ENCODE assay signal across 28 mouse cellular contexts in the genomic region with DNA sequence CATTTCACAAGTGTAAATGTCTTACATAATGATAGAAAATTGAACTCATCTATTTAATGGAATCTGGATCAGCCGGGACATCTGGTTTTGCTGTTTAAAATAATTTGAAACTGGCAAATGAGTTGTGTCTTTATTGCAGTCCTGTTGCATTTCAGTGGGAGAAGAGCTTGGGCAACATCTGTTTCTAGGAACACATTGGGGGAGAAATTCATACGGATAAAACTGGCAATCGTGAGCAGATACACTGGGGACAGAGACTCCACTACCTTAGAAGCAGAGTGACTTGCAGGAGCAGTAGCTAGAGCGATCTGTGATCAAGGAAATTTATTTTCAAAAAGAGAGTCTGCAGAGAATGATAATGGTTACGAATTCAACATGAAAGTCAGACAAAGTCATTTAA. TPM values are rescaled to one million over a fixed set of nuclear protein-coding genes. Genes with fewer than 3 reads are reported as not detected.
DNase-seq lines count a peak whose midpoint lies in the region; ATAC-seq lines count a peak whose summit lies in the region.
"Had no signal": no experiment of that assay in that cellular context is flagged by ENCODE, and none has a peak within 500 bp of the region (broad histone marks: within the 10 kb centered on the region; RNA-seq: fewer than 3 reads in every experiment).

No protein-coding gene starts in this region.

- H3K9ac ChIP-seq in embryonic facial prominence, embryonic 11.5 days (replicated peaks; ENCODE audit: low read length), result no peak overlapping the region
- H3K9ac ChIP-seq: embryonic facial prominence, embryonic 12.5 days; embryonic facial prominence, embryonic 15.5 days; forebrain, embryonic 12.5 days had no signal

- H3K4me2 ChIP-seq in embryonic facial prominence, embryonic 11.5 days (ENCODE audit: low read depth, low read length), result no peak overlapping the region
- H3K4me2 ChIP-seq: embryonic facial prominence, embryonic 12.5 days; embryonic facial prominence, embryonic 15.5 days; forebrain, embryonic 12.5 days had no signal

- H3K27me3 ChIP-seq in embryonic facial prominence, embryonic 11.5 days (ENCODE audit: control insufficient read depth, insufficient read depth, low read length), result no peaks in the 10 kb centered on the region
- no peaks in the 10 kb centered on the region for H3K27me3 ChIP-seq in embryonic facial prominence, embryonic 10.5 days (replicated peaks; ENCODE audit: low read depth, poor library complexity, severe bottlenecking)
- H3K27me3 ChIP-seq: CH12.LX; embryonic facial prominence, embryonic 12.5 days; embryonic facial prominence, embryonic 15.5 days; forebrain, embryonic 12.5 days had no signal

- H3K4me3 ChIP-seq in embryonic facial prominence, embryonic 11.5 days (ENCODE audit: low read depth, low read length), result no peak overlapping the region
- no peak overlapping the region for H3K4me3 ChIP-seq in embryonic facial prominence, embryonic 10.5 days
- H3K4me3 ChIP-seq: embryonic facial prominence, embryonic 12.5 days; embryonic facial prominence, embryonic 15.5 days; erythroblast, embryonic 14.5 days; forebrain, embryonic 10.5 days; forebrain, embryonic 12.5 days had no signal

- no peak for ATAC-seq in embryonic facial prominence, embryonic 11.5 days (replicated peaks; ENCODE audit: insufficient number of reproducible peaks, low FRiP score, low TSS enrichment, low read depth)
- ATAC-seq: activated CD4-positive, CD25-positive, alpha-beta regulatory T cell, adult 4 months; CD4-positive, CD25-positive, alpha-beta regulatory T cell, adult 4 months; forebrain, embryonic 14.5 days; forebrain, embryonic 16.5 days; Patski had no signal

- WGBS in embryonic facial prominence, embryonic 11.5 days, result 54% methylated on average over 5 of the region's 5 CpGs
- 72% methylated on average over 5 of the region's 5 CpGs for WGBS in embryonic facial prominence, embryonic 10.5 days

- H3K36me3 ChIP-seq in embryonic facial prominence, embryonic 11.5 days (replicated peaks; ENCODE audit: control insufficient read depth, insufficient read depth, low read depth, low read length), result no peaks in the 10 kb centered on the region
- no peaks in the 10 kb centered on the region for H3K36me3 ChIP-seq in embryonic facial prominence, embryonic 10.5 days (replicated peaks)
- H3K36me3 ChIP-seq: embryonic facial prominence, embryonic 12.5 days; embryonic facial prominence, embryonic 15.5 days; forebrain, embryonic 10.5 days; forebrain, embryonic 12.5 days; G1E had no signal

- H3K9me3 ChIP-seq in embryonic facial prominence, embryonic 11.5 days (replicated peaks; ENCODE audit: control insufficient read depth, low read length), result no peaks in the 10 kb centered on the region
- H3K9me3 ChIP-seq in embryonic facial prominence, embryonic 10.5 days, result no peaks in the 10 kb centered on the region
- H3K9me3 ChIP-seq: embryonic facial prominence, embryonic 12.5 days; embryonic facial prominence, embryonic 15.5 days; forebrain, embryonic 10.5 days; forebrain, embryonic 12.5 days had no signal

- intact Hi-C loops in left cerebral cortex, postnatal 25 days (cut with DNase I), result no loop called here

- H3K27ac ChIP-seq in embryonic facial prominence, embryonic 11.5 days (replicated peaks; ENCODE audit: low read depth, low read length), result no peak overlapping the region
- H3K27ac ChIP-seq in embryonic facial prominence, embryonic 10.5 days (replicated peaks), result no peak overlapping the region
- H3K27ac ChIP-seq: embryonic facial prominence, embryonic 12.5 days; embryonic facial prominence, embryonic 15.5 days; forebrain, embryonic 10.5 days; forebrain, embryonic 12.5 days had no signal

- peak; percentile 41 for DNase-seq in embryonic facial prominence, embryonic 11.5 days (ENCODE audit: low spot score)
- DNase-seq in embryonic facial prominence, embryonic 10.5 days (ENCODE audit: low spot score), result no peak
- DNase-seq in layer of hippocampus, adult 11-12 months (ENCODE audit: low spot score), result peak; percentile 3
- DNase-seq in layer of hippocampus, postnatal 14 days (ENCODE audit: low spot score in 2 of 2), result no peak
- peak; percentile 10 to 18 for DNase-seq in left cerebral cortex, postnatal 25 days (ENCODE audit: low spot score in 2 of 2)
- DNase-seq in left cerebral cortex, adult 18-20 months (ENCODE audit: low spot score in 2 of 2), result no peak
- no peak for DNase-seq in spleen, adult 12 weeks (ENCODE audit: low spot score)
- DNase-seq: adrenal gland, adult 8-10 months; adrenal gland, postnatal 14 days; adrenal gland, postnatal 36 days; B cell, adult 2 months; cerebellum, adult 11-12 months; cerebellum, adult 2 months; cerebellum, adult 9-10 months; cerebellum, postnatal 10 days; cerebellum, postnatal 25 days had no signal

- H3K4me1 ChIP-seq in embryonic facial prominence, embryonic 11.5 days (ENCODE audit: control insufficient read depth, insufficient read depth, low read length), result no peaks in the 10 kb centered on the region
- H3K4me1 ChIP-seq in embryonic facial prominence, embryonic 10.5 days, result no peaks in the 10 kb centered on the region
- H3K4me1 ChIP-seq: embryonic facial prominence, embryonic 12.5 days; embryonic facial prominence, embryonic 15.5 days; forebrain, embryonic 10.5 days; forebrain, embryonic 12.5 days had no signal

RNA-seq across cellular contexts. Expression of gene Samd3, which starts 44.2 kb away (rescaled TPM):
- polyA plus RNA-seq in embryonic facial prominence, embryonic 11.5 days (2014; fragmentation: Nextera tagmentation; extraction: Ambion mirVana), result 0.15 and 1.7 TPM in 2 replicates
- polyA plus RNA-seq in embryonic facial prominence, embryonic 10.5 days (2016; fragmentation: Nextera tagmentation; extraction: Ambion mirVana), result 0.15 and 0.72 TPM in 2 replicates
- under 1 TPM; 0.23 to 0.33 TPM for total RNA-seq in layer of hippocampus, postnatal 14 days (2021)
- total RNA-seq in left cerebral cortex, postnatal 25 days (2021), result 1 to 10 TPM; 1.7 to 4.6 TPM
- total RNA-seq in left cerebral cortex, adult 18-20 months (2021), result 1 to 10 TPM; 2.0 to 4.6 TPM
- total RNA-seq: adrenal gland, postnatal 14 days; adrenal gland, postnatal 36 days; CH12.LX; G1E had no signal
- polyA plus RNA-seq: erythroblast, embryonic 14.5 days; G1E; Patski had no signal

Comparison
In these comparisons a context has a peak if more than half of its experiments do, and no peak if none do; other contexts are left out.
1. DNase-seq: peak in embryonic facial prominence, embryonic 11.5 days (single experiment), layer of hippocampus, adult 11-12 months (single experiment) and left cerebral cortex, postnatal 25 days (2 of 2); none in embryonic facial prominence, embryonic 10.5 days (single experiment), layer of hippocampus, postnatal 14 days (0 of 2), left cerebral cortex, adult 18-20 months (0 of 2) and spleen, adult 12 weeks (single experiment).